Mouse (Mus musculus): ENCODE results near the gene Cnih3. TPM values are rescaled to one million over a fixed set of nuclear protein-coding genes. Genes with fewer than 3 reads are reported as not detected.

Cnih3 gene
- total RNA-seq (2023) = not detected

GRCm38 (mm10) chr1:181352367-181353199, at the start of gene Cnih3:
TSS of gene Cnih3 (plus strand) at chr1:181352628.

Other genes with a start within 250 kb of the Cnih3 start
- gene Nvl, start 208.4 kb upstream of the Cnih3 start, total RNA-seq (2023) = 31.4 TPM
- 17.9 TPM for gene Cnih4, start 207.9 kb upstream of the Cnih3 start, total RNA-seq (2023)
- 340 TPM for gene Wdr26, start 140.6 kb upstream of the Cnih3 start, total RNA-seq (2023)
- gene Ccdc121, start 158.8 kb downstream of the Cnih3 start, total RNA-seq (2023) = not detected
- gene Dnah14, start 223.9 kb downstream of the Cnih3 start, total RNA-seq (2023) = not detected

Measured in CD4-positive naive resting alpha-beta T cell, adult 76 days (primary cell).